Mouse (Mus musculus): Measurements from ENCODE around the gene Ppp2r5b. TPM values are rescaled to one million over a fixed set of nuclear protein-coding genes. Genes with fewer than 3 reads are reported as not detected.

The Ppp2r5b gene
- polyA plus RNA-seq, 1 experiment from 2014 or later: 84.8 TPM

DNA sequence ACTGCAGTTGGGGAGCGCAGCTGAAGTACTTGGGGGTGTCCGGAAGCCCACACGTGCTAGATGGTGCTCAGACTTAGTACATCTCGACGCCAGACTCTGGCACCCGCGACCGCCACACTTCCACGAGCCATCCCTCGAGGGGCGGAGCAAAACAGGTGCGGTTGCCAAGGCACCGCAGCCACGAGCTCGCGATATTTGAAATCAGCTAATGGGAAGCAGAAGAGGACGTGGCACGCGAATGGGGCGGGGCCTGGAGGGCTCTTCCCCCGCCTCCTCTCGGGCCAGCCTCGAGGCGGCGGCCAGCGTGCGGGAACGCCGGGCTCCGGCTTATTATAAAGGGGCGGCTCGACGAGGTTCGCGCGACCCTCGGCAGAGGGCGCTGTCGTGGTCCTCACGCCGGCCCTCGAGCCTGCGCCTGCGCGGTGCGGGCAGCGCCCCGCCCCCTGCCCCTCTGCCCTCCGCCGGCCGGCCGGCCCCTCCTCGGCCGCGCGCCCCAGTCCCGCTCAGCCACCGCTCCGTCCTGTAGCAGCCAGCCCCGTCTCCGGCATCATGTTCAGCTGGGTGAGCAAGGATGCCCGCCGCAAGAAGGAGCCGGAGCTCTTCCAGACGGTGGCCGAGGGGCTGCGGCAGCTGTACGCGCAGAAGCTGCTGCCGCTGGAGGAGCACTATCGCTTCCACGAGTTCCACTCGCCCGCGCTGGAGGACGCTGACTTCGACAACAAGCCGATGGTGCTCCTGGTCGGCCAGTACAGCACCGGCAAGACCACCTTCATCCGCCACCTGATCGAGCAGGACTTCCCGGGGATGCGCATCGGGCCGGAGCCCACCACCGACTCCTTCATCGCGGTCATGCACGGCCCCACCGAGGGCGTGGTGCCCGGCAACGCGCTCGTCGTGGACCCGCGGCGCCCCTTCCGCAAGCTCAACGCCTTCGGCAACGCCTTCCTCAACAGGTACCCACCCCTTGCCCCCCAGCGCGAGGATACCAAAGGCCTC lies 41.1 kb upstream of the Ppp2r5b start, which contains the start of gene Ehd1:
Gene Ehd1, plus strand, starts transcription at position 300 of the 996 bp plus-strand sequence.
- peaks cover 15% of the 10 kb centered on the region for H3K36me3 ChIP-seq
- H3K27ac ChIP-seq: peak within 1 kb of the TSS; percentile 78
- no peaks in the 10 kb centered on the region for H3K27me3 ChIP-seq
- H3K9me3 ChIP-seq: no peaks in the 10 kb centered on the region
- WGBS: under 1% methylated on average over 103 of the region's 106 CpGs
- ATAC-seq: peak; percentile 97
- H3K4me3 ChIP-seq (replicated peaks): peak within 1 kb of the TSS; percentile 81
- H3K9ac ChIP-seq (replicated peaks): peak within 1 kb of the TSS; percentile 89
- H3K4me1 ChIP-seq (replicated peaks): peaks cover 47% of the 10 kb centered on the region
- H3K4me2 ChIP-seq (replicated peaks): peak within 1 kb of the TSS; percentile 81

- H3K9me3 ChIP-seq: no peaks in the 10 kb centered on the region
- H3K27me3 ChIP-seq: no peaks in the 10 kb centered on the region
- H3K4me3 ChIP-seq (replicated peaks): peak overlapping the region; percentile 81
- H3K9ac ChIP-seq (replicated peaks): peak overlapping the region; percentile 56
- peak overlapping the region; percentile 72 for H3K27ac ChIP-seq
- peaks cover 7% of the 10 kb centered on the region for H3K36me3 ChIP-seq
- H3K4me1 ChIP-seq (replicated peaks): peaks cover 44% of the 10 kb centered on the region
- H3K4me2 ChIP-seq (replicated peaks): peak overlapping the region; percentile 81
- 7% methylated on average over 15 of the region's 15 CpGs for WGBS
- ATAC-seq: no peak
Observed at GRCm38 (mm10) chr19:6275740-6276389, 40.2 kb upstream of the Ppp2r5b start.

GRCm38 (mm10) chr19:6273998-6274608 lies 38.4 kb upstream of the Ppp2r5b start:
- 92% methylated on average over 13 of the region's 13 CpGs for WGBS
- no peak for ATAC-seq
- no peaks in the 10 kb centered on the region for H3K27me3 ChIP-seq

GRCm38 (mm10) chr19:6273592-6273991 lies 37.9 kb upstream of the Ppp2r5b start:
- Histone ChIP-seq H3K4me3 (replicated peaks) (no peak overlapping the region), H3K4me1 (replicated peaks) (peaks cover 23% of the 10 kb centered on the region), H3K9ac (replicated peaks) (no peak overlapping the region), H3K27me3 (no peaks in the 10 kb centered on the region), H3K9me3 (no peaks in the 10 kb centered on the region), H3K36me3 (no peaks in the 10 kb centered on the region), H3K4me2 (replicated peaks) (no peak overlapping the region), H3K27ac (no peak overlapping the region)
- no peak for ATAC-seq
- WGBS: 93% methylated on average over 4 of the region's 4 CpGs

More at GRCm38 (mm10) chr19:6273998-6274608, 38.4 kb upstream of the Ppp2r5b start:
- no peak overlapping the region for H3K4me3 ChIP-seq (replicated peaks)
- H3K4me1 ChIP-seq (replicated peaks): peaks cover 28% of the 10 kb centered on the region
- H3K9me3 ChIP-seq: no peaks in the 10 kb centered on the region
- no peak overlapping the region for H3K27ac ChIP-seq
- H3K4me2 ChIP-seq (replicated peaks): no peak overlapping the region
- no peaks in the 10 kb centered on the region for H3K36me3 ChIP-seq
- no peak overlapping the region for H3K9ac ChIP-seq (replicated peaks)

DNA sequence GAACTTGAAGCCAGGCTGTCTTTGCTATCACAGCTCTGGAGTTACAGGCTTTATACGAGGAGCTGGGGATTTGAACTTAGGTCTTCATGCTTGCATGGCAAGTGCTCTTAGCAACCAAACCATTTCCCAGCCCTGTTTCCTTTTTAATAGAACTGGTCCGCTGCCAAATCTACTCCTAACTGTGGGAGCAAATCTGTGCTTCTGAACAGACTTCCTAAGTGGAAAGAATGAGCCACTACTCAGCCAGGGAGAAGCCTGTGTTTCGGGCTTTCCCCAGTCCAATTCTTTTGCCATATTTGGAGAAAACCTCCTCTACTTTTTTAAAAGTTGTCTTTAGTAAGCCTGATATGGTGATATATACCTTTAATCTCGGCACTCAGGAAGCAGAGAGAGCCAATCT lies 37.1 kb upstream of the Ppp2r5b start:
- H3K36me3 ChIP-seq: no peaks in the 10 kb centered on the region
- H3K4me2 ChIP-seq (replicated peaks): no peak overlapping the region
- no peaks in the 10 kb centered on the region for H3K27me3 ChIP-seq
- no peak overlapping the region for H3K4me3 ChIP-seq (replicated peaks)
- no peak for ATAC-seq
- no peaks in the 10 kb centered on the region for H3K9me3 ChIP-seq
- H3K9ac ChIP-seq (replicated peaks): no peak overlapping the region
- peaks cover 17% of the 10 kb centered on the region for H3K4me1 ChIP-seq (replicated peaks)
- 90% methylated on average over 4 of the region's 4 CpGs for WGBS
- H3K27ac ChIP-seq: no peak overlapping the region

- no peak overlapping the region for H3K4me3 ChIP-seq (replicated peaks)
- no peak overlapping the region for H3K4me2 ChIP-seq (replicated peaks)
- WGBS: 74% methylated on average over 7 of the region's 7 CpGs
- H3K9me3 ChIP-seq: no peaks in the 10 kb centered on the region
- ATAC-seq: no peak
- no peaks in the 10 kb centered on the region for H3K27me3 ChIP-seq
- H3K9ac ChIP-seq (replicated peaks): no peak overlapping the region
- H3K36me3 ChIP-seq: no peaks in the 10 kb centered on the region
- peaks cover 14% of the 10 kb centered on the region for H3K4me1 ChIP-seq (replicated peaks)
- no peak overlapping the region for H3K27ac ChIP-seq
Observed at GRCm38 (mm10) chr19:6272053-6272452, 36.4 kb upstream of the Ppp2r5b start.

GRCm38 (mm10) chr19:6271206-6271605 lies 35.5 kb upstream of the Ppp2r5b start:
- Histone ChIP-seq H3K4me3 (replicated peaks) (no peak overlapping the region), H3K36me3 (no peaks in the 10 kb centered on the region), H3K9ac (replicated peaks) (0 out of 2 replicates have a peak overlapping the region, but pooled peaks have one; percentile 24), H3K27ac (no peak overlapping the region), H3K27me3 (no peaks in the 10 kb centered on the region), H3K4me1 (replicated peaks) (peaks cover 14% of the 10 kb centered on the region), H3K4me2 (replicated peaks) (no peak overlapping the region), H3K9me3 (no peaks in the 10 kb centered on the region)
- ATAC-seq: no peak
- WGBS: 31% methylated on average over 8 of the region's 8 CpGs

GRCm38 (mm10) chr19:6270661-6271060 lies 35.0 kb upstream of the Ppp2r5b start:
- Histone ChIP-seq H3K27me3 (no peaks in the 10 kb centered on the region), H3K4me3 (replicated peaks) (no peak overlapping the region), H3K9me3 (no peaks in the 10 kb centered on the region), H3K36me3 (no peaks in the 10 kb centered on the region), H3K4me1 (replicated peaks) (peaks cover 9% of the 10 kb centered on the region), H3K27ac (no peak overlapping the region), H3K9ac (replicated peaks) (0 out of 2 replicates have a peak overlapping the region, but pooled peaks have one; percentile 24), H3K4me2 (replicated peaks) (no peak overlapping the region)
- ATAC-seq: no peak
- WGBS: 62% methylated on average over 9 of the region's 9 CpGs

GRCm38 (mm10) chr19:6269798-6270475 lies 34.3 kb upstream of the Ppp2r5b start:
- H3K4me3 ChIP-seq (replicated peaks): no peak overlapping the region
- no peak overlapping the region for H3K9ac ChIP-seq (replicated peaks)
- no peak for ATAC-seq
- 86% methylated on average over 8 of the region's 8 CpGs for WGBS
- no peak overlapping the region for H3K27ac ChIP-seq
- H3K4me1 ChIP-seq (replicated peaks): 0 out of 2 replicates have a peak, but pooled peaks cover 3% of the 10 kb centered on the region
- H3K9me3 ChIP-seq: no peaks in the 10 kb centered on the region
- H3K4me2 ChIP-seq (replicated peaks): no peak overlapping the region
- H3K27me3 ChIP-seq: no peaks in the 10 kb centered on the region
- no peaks in the 10 kb centered on the region for H3K36me3 ChIP-seq

DNA sequence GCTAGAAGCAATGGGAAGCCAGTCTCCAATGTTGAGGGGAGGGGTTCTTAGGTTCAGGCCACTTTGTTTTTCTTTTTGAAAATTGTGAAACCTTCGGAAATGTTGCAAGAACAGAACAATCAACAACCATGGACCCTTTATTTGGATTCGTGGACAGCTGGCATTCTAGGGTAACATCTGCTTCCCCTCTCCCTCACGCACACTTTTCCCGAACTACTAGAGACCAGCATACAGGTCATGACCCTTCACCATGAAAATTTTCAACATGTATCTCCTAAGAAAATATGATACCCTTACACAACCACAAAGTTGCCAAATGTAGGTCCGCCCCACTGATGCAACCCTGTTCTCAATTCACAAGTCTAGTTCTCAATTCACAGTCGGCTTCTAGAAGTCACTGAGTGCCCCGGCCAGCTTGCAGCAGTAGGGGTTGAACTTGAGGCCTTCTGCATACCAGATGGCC lies 33.0 kb upstream of the Ppp2r5b start:
- no peaks in the 10 kb centered on the region for H3K36me3 ChIP-seq
- H3K27ac ChIP-seq: no peak overlapping the region
- H3K9me3 ChIP-seq: no peaks in the 10 kb centered on the region
- H3K4me2 ChIP-seq (replicated peaks): no peak overlapping the region
- H3K4me1 ChIP-seq (replicated peaks): 0 out of 2 replicates have a peak, but pooled peaks cover 3% of the 10 kb centered on the region
- no peak overlapping the region for H3K4me3 ChIP-seq (replicated peaks)
- WGBS: 88% methylated on average over 7 of the region's 7 CpGs
- H3K27me3 ChIP-seq: no peaks in the 10 kb centered on the region
- no peak for ATAC-seq
- H3K9ac ChIP-seq (replicated peaks): no peak overlapping the region

- Histone ChIP-seq H3K27ac (no peak overlapping the region), H3K4me3 (replicated peaks) (no peak overlapping the region), H3K9me3 (no peaks in the 10 kb centered on the region), H3K9ac (replicated peaks) (no peak overlapping the region), H3K27me3 (no peaks in the 10 kb centered on the region), H3K4me1 (replicated peaks) (0 out of 2 replicates have a peak, but pooled peaks cover 3% of the 10 kb centered on the region), H3K4me2 (replicated peaks) (no peak overlapping the region), H3K36me3 (no peaks in the 10 kb centered on the region)
- 19% methylated on average over 8 of the region's 8 CpGs for WGBS
- peak; percentile 76 for ATAC-seq
Observed at GRCm38 (mm10) chr19:6268170-6268528, 32.5 kb upstream of the Ppp2r5b start.
